Mouse (Mus musculus) thymus, adult 2 months (tissue): ENCODE measurements around the gene Slamf6. TPM values are rescaled to one million over a fixed set of nuclear protein-coding genes. Genes with fewer than 3 reads are reported as not detected.

Source experiments
- DNase-seq: peaks from one replicate; pipeline ENCODE4 v3.0.0; 2021
- H3K27ac ChIP-seq: fragments of 200-500 bp; 2 replicates; pipeline ENCODE4 v1.5.1; 2012; ENCODE audit warnings: low read length, control low read depth; ENCODE audit not compliant: control insufficient read depth, insufficient read depth
- H3K27me3 ChIP-seq: fragments of 200-500 bp; 2 replicates; pipeline ENCODE4 v1.6.1; 2012; ENCODE audit warnings: mild to moderate bottlenecking, low read length, moderate library complexity, mixed read lengths; ENCODE audit not compliant: control insufficient read depth, insufficient read depth
- H3K36me3 ChIP-seq: fragments of 200-500 bp; 2 replicates; pipeline ENCODE4 v1.6.1; 2012; ENCODE audit warnings: mild to moderate bottlenecking, low read length, moderate library complexity; ENCODE audit not compliant: control insufficient read depth, insufficient read depth
- H3K4me1 ChIP-seq: fragments of 200-500 bp; replicated peaks from 2 replicates; pipeline ENCODE4 v1.6.1; 2012; ENCODE audit warnings: low read length; ENCODE audit not compliant: control insufficient read depth, insufficient read depth
- H3K4me3 ChIP-seq: fragments of 200-500 bp; 2 replicates; pipeline ENCODE4 v1.5.1; 2012; ENCODE audit warnings: mild to moderate bottlenecking, low read length, control low read depth, moderate library complexity; ENCODE audit not compliant: control insufficient read depth, insufficient read depth
- CTCF ChIP-seq: fragments of 200-500 bp; IDR thresholded peaks from 2 replicates; pipeline ENCODE4 v1.5.1; 2012; ENCODE audit warnings: mild to moderate bottlenecking, control low read depth, low read length, moderate library complexity, borderline replicate concordance; ENCODE audit not compliant: control insufficient read depth, poor library complexity, insufficient read depth; ENCODE audit errors: extremely low read depth
- POLR2A ChIP-seq: fragments of 200-500 bp; IDR thresholded peaks from 2 replicates; pipeline ENCODE4 v1.6.1; 2012; ENCODE audit warnings: mild to moderate bottlenecking, low read length, control low read depth, moderate library complexity; ENCODE audit not compliant: control insufficient read depth, poor library complexity, insufficient read depth; ENCODE audit errors: extremely low read depth
- WGBS: fragments of 180-500 bp; shearing (Covaris S2); methylation state at CpG from one replicate; pipeline ENCODE4 v1.1.7; 2018; 5-methylcytosine and 5-hydroxymethylcytosine counted together
- polyA plus RNA-seq: library from polyadenylated mRNA; depleted of rRNA; stranded (reverse); fragments of >200 nt; gene quantifications from 2 replicates; pipeline ENCODE4 v1.2.3, GENCODE M21; 2012

Gene Slamf6
- polyA plus RNA-seq, 1 experiment = 52.0 TPM

DNA sequence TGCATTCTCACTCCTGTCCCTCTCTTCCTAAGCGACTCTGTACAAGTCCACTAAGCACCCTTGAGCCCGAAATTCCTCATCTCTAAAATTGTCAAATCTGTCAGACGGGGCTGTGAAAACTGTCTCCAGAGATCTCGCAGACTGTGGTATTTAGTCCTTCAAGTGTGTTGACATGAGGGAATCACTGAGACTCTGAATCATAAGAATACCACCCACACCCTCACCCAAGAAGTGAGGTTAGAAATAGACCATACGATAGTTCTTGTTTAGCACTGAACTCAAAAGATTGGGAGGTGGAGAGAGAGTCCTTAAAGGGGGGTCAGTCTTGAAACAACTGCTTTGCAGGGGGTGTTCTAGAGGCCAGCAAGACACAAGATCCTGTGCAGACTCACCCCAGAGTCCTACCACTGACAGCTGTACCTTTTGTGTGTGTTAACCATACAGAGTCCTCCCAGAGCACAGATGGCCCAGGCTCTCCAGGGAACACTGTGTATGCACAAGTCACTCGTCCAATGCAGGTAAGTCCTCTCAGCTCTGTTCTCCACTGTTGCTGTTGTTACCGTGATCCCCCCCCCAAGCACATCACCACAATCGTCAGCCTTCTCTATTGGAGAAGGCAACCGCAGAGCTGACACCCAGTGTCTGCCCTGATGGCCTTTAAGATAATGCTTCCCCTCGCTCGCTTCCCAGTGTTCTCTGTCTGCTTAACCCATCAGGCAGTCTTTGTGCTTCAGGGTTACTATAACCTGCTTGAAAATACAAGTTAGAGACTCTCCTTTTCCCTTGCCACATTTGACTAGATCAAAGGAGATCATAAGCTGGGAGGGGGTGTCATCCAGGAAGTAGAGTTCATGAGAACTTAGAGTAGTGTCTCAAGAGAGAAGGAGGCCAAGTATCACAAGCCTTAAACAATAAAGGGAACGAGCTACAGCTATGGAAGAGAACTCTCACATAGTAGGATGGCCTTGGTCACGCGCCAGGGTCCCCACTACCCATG, 21.9 kb downstream of the Slamf6 start:
- WGBS = 46% methylated on average over 14 of the region's 14 CpGs
- DNase-seq = peak; percentile 32
- H3K27ac ChIP-seq = peak overlapping the region; percentile 71
- TF ChIP-seq POLR2A = no peak
- TF ChIP-seq CTCF = no peak
- H3K4me1 ChIP-seq = peaks cover 42% of the 10 kb centered on the region
- no peaks in the 10 kb centered on the region for H3K27me3 ChIP-seq
- H3K4me3 ChIP-seq = no peak overlapping the region
- peaks cover 63% of the 10 kb centered on the region for H3K36me3 ChIP-seq

DNA sequence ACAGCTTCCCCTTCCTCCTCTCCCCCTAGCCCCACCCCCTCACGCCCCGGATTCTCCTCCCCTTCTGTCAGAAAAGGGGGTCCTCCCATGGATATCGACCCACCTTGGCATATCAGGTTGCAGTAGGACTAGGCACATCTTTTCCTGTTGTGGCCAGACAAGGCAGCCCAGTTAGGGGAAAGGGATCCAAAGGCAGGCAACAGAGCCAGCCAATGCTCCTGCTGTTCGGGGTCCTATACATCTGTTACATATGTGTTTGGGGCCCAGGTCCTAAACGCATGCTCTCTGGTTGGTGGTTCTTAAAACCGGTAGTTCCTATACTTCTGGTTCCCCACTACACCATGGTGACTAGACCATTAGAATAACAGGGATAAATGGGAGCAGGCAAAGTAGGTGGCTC, 23.3 kb downstream of the Slamf6 start:
- H3K36me3 ChIP-seq = peaks cover 51% of the 10 kb centered on the region
- H3K4me3 ChIP-seq = no peak overlapping the region
- 92% methylated on average over 6 of the region's 6 CpGs for WGBS
- DNase-seq = no peak
- TF ChIP-seq CTCF (no peak), POLR2A (no peak)
- H3K4me1 ChIP-seq = peaks cover 39% of the 10 kb centered on the region
- no peak overlapping the region for H3K27ac ChIP-seq
- H3K27me3 ChIP-seq = no peaks in the 10 kb centered on the region

DNA sequence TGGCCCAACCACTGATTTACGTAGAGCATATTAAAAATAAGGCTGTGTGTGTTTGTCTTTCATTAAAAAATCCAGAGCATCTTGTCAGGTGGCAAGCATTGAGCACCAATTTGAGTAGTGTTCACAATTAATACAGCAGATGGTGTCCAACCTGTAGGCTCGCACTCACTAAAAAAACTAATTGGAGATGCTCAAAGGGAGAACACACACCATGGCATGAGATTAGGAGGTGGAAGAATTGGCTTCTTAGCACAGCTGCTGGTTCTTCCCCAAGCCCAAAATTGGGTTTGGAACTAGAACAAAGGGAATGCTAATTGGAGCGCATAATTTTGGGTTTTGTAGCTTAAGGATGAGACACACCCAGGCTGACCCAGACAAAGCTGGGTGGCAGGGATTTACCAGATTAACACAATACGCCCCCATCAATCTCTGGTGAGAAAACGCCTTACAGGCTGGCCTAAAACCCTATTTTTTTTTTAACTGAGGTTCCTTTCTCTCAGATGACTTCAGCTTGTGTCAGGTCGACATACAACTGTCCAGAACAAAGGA, 29.2 kb downstream of the Slamf6 start:
- no peak for DNase-seq
- H3K4me3 ChIP-seq = no peak overlapping the region
- peaks cover 34% of the 10 kb centered on the region for H3K36me3 ChIP-seq
- TF ChIP-seq POLR2A (no peak), CTCF (no peak)
- H3K4me1 ChIP-seq = peaks cover 8% of the 10 kb centered on the region
- H3K27ac ChIP-seq = no peak overlapping the region
- WGBS = 97% methylated on average over 6 of the region's 6 CpGs
- H3K27me3 ChIP-seq = no peaks in the 10 kb centered on the region

DNA sequence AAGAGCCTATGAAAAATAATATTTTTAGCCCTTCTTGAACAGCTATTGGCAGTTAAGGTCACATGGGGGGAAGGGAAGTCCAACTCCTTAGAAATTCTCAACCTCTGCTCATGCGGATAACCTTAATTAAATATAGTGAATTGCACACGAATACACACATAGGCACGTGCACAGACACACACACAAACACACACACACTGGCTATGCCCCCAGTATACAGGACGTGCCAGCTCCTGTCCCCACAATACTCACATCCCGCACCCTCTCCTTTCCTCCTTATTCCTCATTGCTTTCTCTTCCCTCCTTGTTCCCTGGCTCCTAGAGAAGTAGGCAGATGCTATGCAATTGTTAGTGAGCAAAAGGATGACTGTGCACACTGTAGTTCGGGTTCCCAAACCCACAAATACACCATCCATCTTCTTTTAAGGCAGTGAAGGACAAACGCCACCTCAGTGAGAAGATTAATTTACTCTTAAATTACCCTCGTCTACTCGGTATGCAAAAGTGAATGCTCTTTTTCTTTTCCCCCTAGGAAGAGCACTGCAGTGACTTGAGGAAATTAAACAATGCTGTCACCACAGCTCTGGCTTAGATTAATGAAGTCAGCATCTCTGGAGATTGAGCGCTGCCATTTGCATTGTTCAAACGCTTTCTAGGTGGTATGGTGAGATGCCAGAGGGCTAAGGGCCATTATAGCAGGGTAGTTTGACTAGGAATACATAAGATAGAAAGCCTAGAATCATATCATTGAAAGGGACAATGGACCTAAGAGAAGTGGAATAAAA, 31.0 kb downstream of the Slamf6 start:
- no peak for TF ChIP-seq CTCF
- no peak for TF ChIP-seq POLR2A
- no peaks in the 10 kb centered on the region for H3K27me3 ChIP-seq
- H3K36me3 ChIP-seq = peaks cover 16% of the 10 kb centered on the region
- H3K4me1 ChIP-seq = peaks cover 8% of the 10 kb centered on the region
- no peak for DNase-seq
- WGBS = 87% methylated on average over 11 of the region's 11 CpGs
- no peak overlapping the region for H3K4me3 ChIP-seq
- no peak overlapping the region for H3K27ac ChIP-seq

DNA sequence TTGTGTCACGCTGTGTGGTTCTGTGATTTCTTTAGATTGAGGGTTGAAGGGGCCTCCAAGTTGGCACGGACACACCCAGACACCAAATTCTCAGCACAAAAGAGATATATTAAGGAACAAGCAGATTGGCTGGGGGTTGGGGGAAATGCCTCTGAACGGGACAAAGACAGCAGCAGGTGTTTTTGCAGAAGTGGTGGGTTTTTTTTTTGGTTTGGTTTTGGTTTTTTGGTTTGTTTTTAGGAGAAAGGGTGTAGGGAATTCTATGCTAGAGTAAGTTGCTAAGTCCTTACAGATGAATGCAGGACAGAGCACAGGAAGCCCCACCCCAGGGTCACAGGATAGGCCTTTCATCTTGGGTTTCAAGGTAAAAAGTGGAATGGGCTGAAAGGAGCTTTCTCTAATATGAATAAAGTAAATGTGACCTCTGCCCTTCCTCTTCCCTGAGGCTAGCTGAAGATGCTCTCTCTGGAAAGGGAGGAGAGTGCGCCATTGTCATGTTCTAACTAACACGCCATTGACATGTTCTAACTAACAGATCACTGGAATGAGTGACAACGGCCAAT, 31.7 kb downstream of the Slamf6 start:
- H3K36me3 ChIP-seq = peaks cover 15% of the 10 kb centered on the region; the same call in 1 of the 2 replicates
- H3K4me1 ChIP-seq = peaks cover 8% of the 10 kb centered on the region
- TF ChIP-seq POLR2A (no peak), CTCF (no peak)
- H3K27me3 ChIP-seq = no peaks in the 10 kb centered on the region
- H3K4me3 ChIP-seq = no peak overlapping the region
- H3K27ac ChIP-seq = no peak overlapping the region
- DNase-seq = no peak
- 52% methylated on average over 6 of the region's 6 CpGs for WGBS

DNA sequence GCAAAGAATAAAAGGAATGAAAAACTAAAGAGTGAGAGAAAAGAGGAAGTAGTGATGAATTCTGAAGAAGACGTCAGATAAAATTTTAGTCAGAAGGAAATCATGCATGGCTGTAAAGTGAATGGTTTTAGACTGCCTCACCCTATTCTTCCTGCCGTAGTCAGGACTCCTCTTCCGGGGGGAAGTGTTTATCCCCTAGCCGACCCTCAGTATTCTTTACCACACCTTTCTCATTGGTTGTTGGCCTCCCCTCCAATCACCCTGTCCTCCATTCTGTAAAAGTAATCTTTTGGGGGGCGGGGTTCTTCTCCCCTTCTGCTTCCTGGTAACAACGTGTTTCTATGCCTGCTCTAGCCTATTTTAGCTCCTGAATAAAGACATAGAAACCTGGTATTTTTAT, 37.8 kb downstream of the Slamf6 start:
- no peak overlapping the region for H3K4me3 ChIP-seq
- 19% methylated on average over 6 of the region's 6 CpGs for WGBS
- H3K27ac ChIP-seq = no peak overlapping the region
- no peak for DNase-seq
- H3K27me3 ChIP-seq = no peaks in the 10 kb centered on the region
- H3K4me1 ChIP-seq = peaks cover 13% of the 10 kb centered on the region
- peaks cover 6% of the 10 kb centered on the region; the same call in 1 of the 2 replicates for H3K36me3 ChIP-seq
- no peak for TF ChIP-seq POLR2A
- no peak for TF ChIP-seq CTCF
